27 mouse cellular contexts compared by ENCODE assay signal in the genomic region with DNA sequence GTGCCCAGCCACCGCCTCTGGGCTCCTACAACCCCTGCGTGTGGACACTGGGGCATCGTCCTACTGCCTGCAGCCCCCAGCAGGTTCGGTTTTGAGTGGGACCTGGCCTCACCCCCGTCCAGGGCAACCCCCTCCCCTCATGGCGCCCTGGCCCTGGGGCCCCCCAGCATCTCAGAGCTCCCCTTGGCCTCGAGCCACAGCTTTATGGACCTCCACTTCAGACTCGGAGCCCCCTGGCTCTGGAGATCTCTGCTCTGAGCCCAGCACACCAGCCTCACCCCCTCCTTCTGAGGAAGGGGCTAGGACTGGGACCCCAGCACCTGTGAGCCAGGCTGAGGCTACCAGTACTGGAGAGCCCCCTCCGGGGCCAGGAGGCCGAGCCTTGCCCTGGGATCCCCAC. TPM values are rescaled to one million over a fixed set of nuclear protein-coding genes. Genes with fewer than 3 reads are reported as not detected.
DNase-seq lines count a peak whose midpoint lies in the region; ATAC-seq lines count a peak whose summit lies in the region.
"Had no signal": no experiment of that assay in that cellular context is flagged by ENCODE, and none has a peak within 500 bp of the region (broad histone marks: within the 10 kb centered on the region; RNA-seq: fewer than 3 reads in every experiment).

No protein-coding gene starts in this region.

- peaks cover 64% of the 10 kb centered on the region for H3K36me3 ChIP-seq in heart, embryonic 12.5 days
- H3K36me3 ChIP-seq in kidney, embryonic 15.5 days = peaks cover 65% of the 10 kb centered on the region
- H3K36me3 ChIP-seq in neural tube, embryonic 11.5 days (ENCODE audit: control insufficient read depth, insufficient read depth, low read length) = peaks cover 14% of the 10 kb centered on the region
- peaks cover 57% of the 10 kb centered on the region for H3K36me3 ChIP-seq in neural tube, embryonic 15.5 days
- peaks cover 64% of the 10 kb centered on the region for H3K36me3 ChIP-seq in limb, embryonic 13.5 days

- H3K4me3 ChIP-seq in heart, embryonic 12.5 days = no peak overlapping the region
- H3K4me3 ChIP-seq in kidney, embryonic 15.5 days (replicated peaks) = no peak overlapping the region
- H3K4me3 ChIP-seq in neural tube, embryonic 11.5 days (ENCODE audit: low read depth, low read length) = no peak overlapping the region
- no peak overlapping the region for H3K4me3 ChIP-seq in neural tube, embryonic 15.5 days (replicated peaks)
- no peak overlapping the region for H3K4me3 ChIP-seq in limb, embryonic 13.5 days
- H3K4me3 ChIP-seq: heart, embryonic 13.5 days; hindbrain, embryonic 10.5 days; limb, embryonic 12.5 days; lung, embryonic 15.5 days; midbrain, embryonic 10.5 days had no signal

- no peak overlapping the region for H3K27ac ChIP-seq in heart, embryonic 12.5 days (ENCODE audit: poor library complexity, severe bottlenecking)
- no peak overlapping the region for H3K27ac ChIP-seq in kidney, embryonic 15.5 days
- H3K27ac ChIP-seq in neural tube, embryonic 11.5 days (ENCODE audit: low read depth, low read length) = no peak overlapping the region
- H3K27ac ChIP-seq in neural tube, embryonic 15.5 days (replicated peaks) = no peak overlapping the region
- no peak overlapping the region for H3K27ac ChIP-seq in limb, embryonic 13.5 days
- H3K27ac ChIP-seq: heart, embryonic 13.5 days; hindbrain, embryonic 10.5 days; hindbrain, postnatal 0 days; limb, embryonic 12.5 days; lung, embryonic 15.5 days; midbrain, embryonic 10.5 days had no signal

- WGBS in heart, embryonic 12.5 days = 82% methylated on average over 10 of the region's 10 CpGs
- 87% methylated on average over 10 of the region's 10 CpGs for WGBS in kidney, embryonic 15.5 days
- WGBS in neural tube, embryonic 11.5 days = 90% methylated on average over 8 of the region's 10 CpGs
- WGBS in neural tube, embryonic 15.5 days = 92% methylated on average over 10 of the region's 10 CpGs
- 81% methylated on average over 10 of the region's 10 CpGs for WGBS in limb, embryonic 13.5 days

- H3K9me3 ChIP-seq in heart, embryonic 12.5 days (replicated peaks) = no peaks in the 10 kb centered on the region
- H3K9me3 ChIP-seq in kidney, embryonic 15.5 days (replicated peaks) = no peaks in the 10 kb centered on the region
- no peaks in the 10 kb centered on the region for H3K9me3 ChIP-seq in neural tube, embryonic 11.5 days (ENCODE audit: control insufficient read depth, low read length)
- H3K9me3 ChIP-seq in neural tube, embryonic 15.5 days (replicated peaks) = no peaks in the 10 kb centered on the region
- no peaks in the 10 kb centered on the region for H3K9me3 ChIP-seq in limb, embryonic 13.5 days
- H3K9me3 ChIP-seq: heart, embryonic 13.5 days; hindbrain, embryonic 10.5 days; limb, embryonic 12.5 days; lung, embryonic 15.5 days; midbrain, embryonic 10.5 days had no signal

- no peak for ATAC-seq in heart, embryonic 12.5 days (ENCODE audit: insufficient number of reproducible peaks, low FRiP score)
- peak; percentile 46; the same call in 1 of the 2 replicates for ATAC-seq in kidney, embryonic 15.5 days (replicated peaks; ENCODE audit: low FRiP score)
- ATAC-seq in neural tube, embryonic 11.5 days (ENCODE audit: insufficient read depth, low FRiP score, low TSS enrichment) = 0 out of 2 replicates have a peak, but pooled peaks have one; percentile 20
- ATAC-seq in neural tube, embryonic 15.5 days (ENCODE audit: low FRiP score) = no peak
- ATAC-seq in limb, embryonic 13.5 days (ENCODE audit: low FRiP score, low read depth) = peak; percentile 36; the same call in 1 of the 2 replicates
- ATAC-seq: forebrain, embryonic 14.5 days; hindbrain, postnatal 0 days; Patski had no signal

- DNase-seq in heart, adult 11 months = peak; percentile 90
- DNase-seq in kidney, adult 18-20 months = no peak
- no peak for DNase-seq in neural tube, embryonic 11.5 days (ENCODE audit: low spot score)
- no peak for DNase-seq in frontal cortex, adult 2 months (ENCODE audit: extremely low spot score in 1 of 2, low spot score in 1 of 2)
- DNase-seq: adrenal gland, postnatal 25 days; cerebellum, adult 18-20 months; gastrocnemius, postnatal 25 days; heart, adult 18-20 months; heart, postnatal 10 days; kidney, adult 11 months; kidney, postnatal 14 days; right cerebral cortex, adult 18-20 months; thymus, adult 2 months; thymus, postnatal 4 days had no signal

- H3K4me1 ChIP-seq in heart, embryonic 12.5 days (replicated peaks) = peaks cover 1% of the 10 kb centered on the region
- H3K4me1 ChIP-seq in kidney, embryonic 15.5 days = 0 out of 2 replicates have a peak, but pooled peaks cover 4% of the 10 kb centered on the region
- no peaks in the 10 kb centered on the region for H3K4me1 ChIP-seq in neural tube, embryonic 11.5 days (ENCODE audit: control insufficient read depth, insufficient read depth, low read length)
- no peaks in the 10 kb centered on the region for H3K4me1 ChIP-seq in neural tube, embryonic 15.5 days
- H3K4me1 ChIP-seq in limb, embryonic 13.5 days = no peaks in the 10 kb centered on the region; the same call in 1 of the 2 replicates
- H3K4me1 ChIP-seq: lung, embryonic 15.5 days; midbrain, embryonic 10.5 days had no signal

- H3K9ac ChIP-seq in heart, embryonic 12.5 days = no peak overlapping the region
- H3K9ac ChIP-seq in kidney, embryonic 15.5 days = no peak overlapping the region
- no peak overlapping the region for H3K9ac ChIP-seq in neural tube, embryonic 11.5 days (ENCODE audit: low read length)
- no peak overlapping the region for H3K9ac ChIP-seq in neural tube, embryonic 15.5 days (replicated peaks)
- no peak overlapping the region for H3K9ac ChIP-seq in limb, embryonic 13.5 days
- H3K9ac ChIP-seq: heart, embryonic 13.5 days; limb, embryonic 12.5 days; lung, embryonic 15.5 days had no signal

- H3K4me2 ChIP-seq in heart, embryonic 12.5 days = no peak overlapping the region
- H3K4me2 ChIP-seq in kidney, embryonic 15.5 days = no peak overlapping the region
- no peak overlapping the region for H3K4me2 ChIP-seq in neural tube, embryonic 11.5 days (ENCODE audit: low read depth)
- H3K4me2 ChIP-seq in neural tube, embryonic 15.5 days = no peak overlapping the region
- no peak overlapping the region for H3K4me2 ChIP-seq in limb, embryonic 13.5 days (replicated peaks)
- H3K4me2 ChIP-seq: heart, embryonic 13.5 days; limb, embryonic 12.5 days; liver, embryonic 11.5 days; lung, embryonic 15.5 days had no signal

- H3K27me3 ChIP-seq in heart, embryonic 12.5 days (replicated peaks) = no peaks in the 10 kb centered on the region
- no peaks in the 10 kb centered on the region for H3K27me3 ChIP-seq in kidney, embryonic 15.5 days
- H3K27me3 ChIP-seq in neural tube, embryonic 11.5 days (ENCODE audit: control insufficient read depth, insufficient read depth, low read length) = no peaks in the 10 kb centered on the region
- H3K27me3 ChIP-seq in neural tube, embryonic 15.5 days (replicated peaks) = no peaks in the 10 kb centered on the region
- no peaks in the 10 kb centered on the region for H3K27me3 ChIP-seq in limb, embryonic 13.5 days
- H3K27me3 ChIP-seq: heart, embryonic 13.5 days; limb, embryonic 12.5 days; lung, embryonic 15.5 days; Patski had no signal

RNA-seq across cellular contexts. Expression of a gene that starts 9.7 kb away (rescaled TPM):
- 143 and 152 TPM in 2 replicates for polyA plus RNA-seq in heart, embryonic 12.5 days (2016; fragmentation: Nextera tagmentation; extraction: Ambion mirVana)
- 149 and 172 TPM in 2 replicates for polyA plus RNA-seq in kidney, embryonic 15.5 days (2015; fragmentation: Nextera tagmentation; extraction: Ambion mirVana)
- 188 and 193 TPM in 2 replicates for polyA plus RNA-seq in neural tube, embryonic 11.5 days (2014; fragmentation: Nextera tagmentation; extraction: Ambion mirVana)
- polyA plus RNA-seq in neural tube, embryonic 15.5 days (2015; fragmentation: Nextera tagmentation; extraction: Ambion mirVana) = 185 and 190 TPM in 2 replicates
- polyA plus RNA-seq in limb, embryonic 13.5 days (2015; fragmentation: Nextera tagmentation; extraction: Ambion mirVana) = 143 and 144 TPM in 2 replicates
- polyA plus RNA-seq in frontal cortex, adult 2 months (2012; rRNA removed) = 121 and 122 TPM in 2 replicates

RNA-seq across cellular contexts. Expression of a gene that starts 17.4 kb away (rescaled TPM):
- polyA plus RNA-seq in heart, embryonic 12.5 days (2016; fragmentation: Nextera tagmentation; extraction: Ambion mirVana) = 0.10 and 0.24 TPM in 2 replicates
- 0.44 and 0.51 TPM in 2 replicates for polyA plus RNA-seq in kidney, embryonic 15.5 days (2015; fragmentation: Nextera tagmentation; extraction: Ambion mirVana)
- 0.44 and 0.70 TPM in 2 replicates for polyA plus RNA-seq in neural tube, embryonic 11.5 days (2014; fragmentation: Nextera tagmentation; extraction: Ambion mirVana)
- 0.46 and 1.6 TPM in 2 replicates for polyA plus RNA-seq in neural tube, embryonic 15.5 days (2015; fragmentation: Nextera tagmentation; extraction: Ambion mirVana)
- polyA plus RNA-seq in limb, embryonic 13.5 days (2015; fragmentation: Nextera tagmentation; extraction: Ambion mirVana) = 0.28 and 0.37 TPM in 2 replicates
- polyA plus RNA-seq in frontal cortex, adult 2 months (2012; rRNA removed) = 166 and 196 TPM in 2 replicates

RNA-seq across cellular contexts. Expression of a gene that starts 52.8 kb away (rescaled TPM):
- 44.0 and 44.4 TPM in 2 replicates for polyA plus RNA-seq in heart, embryonic 12.5 days (2016; fragmentation: Nextera tagmentation; extraction: Ambion mirVana)
- 56.4 and 66.5 TPM in 2 replicates for polyA plus RNA-seq in kidney, embryonic 15.5 days (2015; fragmentation: Nextera tagmentation; extraction: Ambion mirVana)
- 50.4 and 55.8 TPM in 2 replicates for polyA plus RNA-seq in neural tube, embryonic 11.5 days (2014; fragmentation: Nextera tagmentation; extraction: Ambion mirVana)
- polyA plus RNA-seq in neural tube, embryonic 15.5 days (2015; fragmentation: Nextera tagmentation; extraction: Ambion mirVana) = 95.7 and 111 TPM in 2 replicates
- 77.6 and 80.3 TPM in 2 replicates for polyA plus RNA-seq in limb, embryonic 13.5 days (2015; fragmentation: Nextera tagmentation; extraction: Ambion mirVana)
- 163 and 182 TPM in 2 replicates for polyA plus RNA-seq in frontal cortex, adult 2 months (2012; rRNA removed)

RNA-seq across cellular contexts. Expression of a gene that starts 53.6 kb away (rescaled TPM):
- 0.27 and 0.31 TPM in 2 replicates for polyA plus RNA-seq in heart, embryonic 12.5 days (2016; fragmentation: Nextera tagmentation; extraction: Ambion mirVana)
- polyA plus RNA-seq in kidney, embryonic 15.5 days (2015; fragmentation: Nextera tagmentation; extraction: Ambion mirVana) = 0.21 and 0.43 TPM in 2 replicates
- 0.07 TPM in 1 of 2 replicates, not detected in the other for polyA plus RNA-seq in neural tube, embryonic 11.5 days (2014; fragmentation: Nextera tagmentation; extraction: Ambion mirVana)
- 0.73 and 0.97 TPM in 2 replicates for polyA plus RNA-seq in neural tube, embryonic 15.5 days (2015; fragmentation: Nextera tagmentation; extraction: Ambion mirVana)
- 0.15 and 0.36 TPM in 2 replicates for polyA plus RNA-seq in limb, embryonic 13.5 days (2015; fragmentation: Nextera tagmentation; extraction: Ambion mirVana)
- polyA plus RNA-seq in frontal cortex, adult 2 months (2012; rRNA removed) = 1.5 and 1.7 TPM in 2 replicates
- polyA plus RNA-seq: limb, embryonic 12.5 days had no signal

Comparison
In these comparisons a context has a peak if more than half of its experiments do, and no peak if none do; other contexts are left out.
1. ATAC-seq: peak in kidney, embryonic 15.5 days (single experiment), neural tube, embryonic 11.5 days (single experiment) and limb, embryonic 13.5 days (single experiment); none in heart, embryonic 12.5 days (single experiment) and neural tube, embryonic 15.5 days (single experiment).
2. RNA of a gene that starts 17.4 kb away (polyA plus RNA-seq): 166 to 196 TPM in frontal cortex, adult 2 months; 0.46 to 1.6 TPM in neural tube, embryonic 15.5 days, 0.44 to 0.51 TPM in kidney, embryonic 15.5 days, 0.44 to 0.70 TPM in neural tube, embryonic 11.5 days, 0.28 to 0.37 TPM in limb, embryonic 13.5 days and 0.10 to 0.24 TPM in heart, embryonic 12.5 days; every median in the first group is over 10 times any median in the second.